Mouse (Mus musculus): Measurements from ENCODE around the gene Cyp2d22. TPM values are rescaled to one million over a fixed set of nuclear protein-coding genes. Genes with fewer than 3 reads are reported as not detected.
"Not testable (repeated sequence)": the region's sequence is repeated elsewhere in the genome, so short reads cannot be mapped to it uniquely, and the experiment has no call there.

Cyp2d22 gene
- polyA plus RNA-seq, 1 experiment: 0.08 TPM

DNA sequence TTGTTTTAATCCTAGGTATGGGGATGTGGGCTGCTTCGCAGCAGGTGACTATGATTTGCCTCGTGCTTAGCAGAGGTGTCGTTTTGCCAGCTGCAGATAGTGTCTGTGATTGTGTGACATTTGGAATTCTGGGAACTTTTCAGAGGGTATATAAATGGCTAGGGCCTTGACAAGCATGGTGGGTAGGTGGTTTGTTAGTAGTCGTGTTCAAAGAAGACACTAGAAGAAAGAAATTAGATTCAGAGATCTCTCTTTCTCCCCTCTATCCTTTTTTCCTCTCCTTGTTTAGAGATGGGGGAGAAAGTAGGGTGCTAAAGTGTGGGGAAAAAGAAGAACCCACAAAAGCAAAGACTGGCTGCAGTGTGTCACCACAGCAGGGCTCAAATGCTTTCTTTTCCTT lies 11.9 kb downstream of the Cyp2d22 start:
- H3K27me3 ChIP-seq (ENCODE audit: control insufficient read depth): no peaks in the 10 kb centered on the region
- H3K4me1 ChIP-seq (ENCODE audit: control insufficient read depth): no peaks in the 10 kb centered on the region

DNA sequence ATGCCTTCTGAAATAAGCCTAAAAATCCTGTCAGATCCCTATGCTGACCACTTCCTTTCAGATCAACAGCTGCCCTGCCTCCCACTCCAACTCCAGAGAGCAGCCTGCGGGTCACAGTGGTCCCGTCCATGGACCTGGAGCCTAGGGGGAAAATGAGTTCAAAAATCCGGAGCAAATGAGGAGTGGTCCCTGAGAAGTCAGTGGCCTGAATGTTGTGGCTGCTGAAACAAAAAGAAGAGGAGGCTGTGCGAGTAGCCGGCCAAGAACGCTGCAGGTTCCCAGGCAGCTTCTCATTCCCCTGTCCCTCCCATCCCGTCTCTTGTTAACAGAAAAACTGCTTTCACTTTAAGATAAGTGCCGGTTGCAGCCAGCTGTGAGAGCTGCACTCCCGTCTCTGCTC lies 15.5 kb downstream of the Cyp2d22 start:
- not testable (repeated sequence) for H3K36me3 ChIP-seq (ENCODE audit: control insufficient read depth); H3K4me3 ChIP-seq (replicated peaks); H3K4me1 ChIP-seq (ENCODE audit: control insufficient read depth); H3K27me3 ChIP-seq (ENCODE audit: control insufficient read depth); H3K9me3 ChIP-seq (ENCODE audit: control insufficient read depth, low read length)

More for the DNA sequence above, 11.9 kb downstream of the Cyp2d22 start:
- no peak for TF ChIP-seq GATA1 (IDR thresholded peaks at IDR 0.05; ENCODE audit: low read length)
- no peak for TF ChIP-seq TAL1 (IDR thresholded peaks at IDR 0.05; ENCODE audit: low read length)
- H3K4me3 ChIP-seq (replicated peaks): no peak overlapping the region
- H3K36me3 ChIP-seq (ENCODE audit: control insufficient read depth): peaks cover 4% of the 10 kb centered on the region; the same call in 1 of the 2 replicates
- H3K9me3 ChIP-seq (ENCODE audit: control insufficient read depth, low read length): no peaks in the 10 kb centered on the region

DNA sequence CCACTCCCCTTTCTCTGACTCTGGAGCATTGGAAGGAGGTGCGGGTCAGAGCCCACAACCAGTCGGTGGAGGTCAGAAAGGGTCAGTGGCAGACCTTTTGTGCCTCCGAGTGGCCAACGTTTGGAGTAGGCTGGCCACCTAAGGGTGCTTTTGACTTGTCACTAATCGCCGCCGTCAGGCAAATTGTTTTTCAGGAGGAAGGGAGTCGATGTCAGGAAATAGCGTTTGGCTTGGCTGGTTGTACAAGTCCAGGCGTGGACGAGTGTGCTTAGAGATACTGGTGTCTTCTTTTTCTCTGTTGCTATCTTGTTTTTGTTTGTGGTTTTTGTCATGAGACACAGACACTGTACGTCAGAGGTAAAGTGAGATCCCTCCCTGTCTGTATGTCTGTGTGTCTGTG lies 16.3 kb downstream of the Cyp2d22 start:
- H3K9me3 ChIP-seq (ENCODE audit: control insufficient read depth, low read length); H3K27me3 ChIP-seq (ENCODE audit: control insufficient read depth); H3K36me3 ChIP-seq (ENCODE audit: control insufficient read depth); H3K4me3 ChIP-seq (replicated peaks); H3K4me1 ChIP-seq (ENCODE audit: control insufficient read depth): not testable (repeated sequence)

DNA sequence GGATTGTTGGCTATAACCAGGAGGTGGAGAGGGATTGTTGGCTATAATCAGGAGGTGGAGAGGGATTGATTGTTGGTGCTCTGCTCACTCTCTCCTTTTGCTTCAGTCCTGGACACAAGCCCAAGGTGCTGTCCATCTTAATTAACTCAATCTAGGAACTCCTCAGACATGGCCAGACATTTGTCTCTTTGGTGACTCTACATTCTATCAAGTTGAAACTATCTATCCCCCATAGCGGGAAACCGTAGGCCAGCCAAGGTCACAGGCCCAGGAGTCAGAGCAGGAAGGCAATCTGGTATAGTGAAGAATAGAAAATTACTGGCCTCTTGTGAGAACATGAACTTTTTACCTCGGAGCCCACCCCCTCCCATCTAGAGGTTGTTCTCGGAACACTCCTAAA lies 17.8 kb downstream of the Cyp2d22 start:
- Histone ChIP-seq H3K4me1 (ENCODE audit: control insufficient read depth) (no peaks in the 10 kb centered on the region), H3K9me3 (ENCODE audit: control insufficient read depth, low read length) (no peaks in the 10 kb centered on the region), H3K36me3 (ENCODE audit: control insufficient read depth) (no peaks in the 10 kb centered on the region), H3K27me3 (ENCODE audit: control insufficient read depth) (no peaks in the 10 kb centered on the region), H3K4me3 (replicated peaks) (no peak overlapping the region)
- TF ChIP-seq GATA1 (IDR thresholded peaks at IDR 0.05; ENCODE audit: low read length) (no peak), TAL1 (IDR thresholded peaks at IDR 0.05; ENCODE audit: low read length) (no peak)

DNA sequence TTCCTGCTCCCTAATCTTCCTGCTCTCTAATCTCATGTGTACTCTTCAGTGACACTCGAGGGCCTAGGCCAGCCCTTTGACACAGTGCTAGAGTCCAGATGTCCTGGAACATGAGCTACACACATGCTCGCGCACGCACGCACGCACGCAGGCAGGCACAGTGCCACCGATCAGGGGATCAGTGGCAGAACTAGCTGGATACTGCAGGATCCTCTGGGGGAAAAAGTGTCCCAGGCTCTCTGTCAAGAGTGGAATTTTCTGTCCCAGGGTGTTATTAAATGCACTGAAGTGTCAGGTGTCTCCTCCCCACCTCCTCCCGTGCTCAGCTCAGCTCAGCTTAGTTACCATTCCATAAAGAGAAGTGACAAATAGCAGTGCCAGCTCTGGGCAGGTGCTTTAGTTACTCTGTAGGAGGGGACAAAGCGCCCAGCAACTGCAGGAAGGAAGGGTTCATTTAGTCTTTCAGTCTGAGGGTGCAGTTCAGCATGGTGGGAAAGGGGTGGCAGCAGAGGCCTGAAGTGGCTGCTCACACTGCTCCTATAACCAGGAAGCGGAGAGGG lies 18.5 kb downstream of the Cyp2d22 start:
- no peaks in the 10 kb centered on the region for H3K36me3 ChIP-seq (ENCODE audit: control insufficient read depth)

DNA sequence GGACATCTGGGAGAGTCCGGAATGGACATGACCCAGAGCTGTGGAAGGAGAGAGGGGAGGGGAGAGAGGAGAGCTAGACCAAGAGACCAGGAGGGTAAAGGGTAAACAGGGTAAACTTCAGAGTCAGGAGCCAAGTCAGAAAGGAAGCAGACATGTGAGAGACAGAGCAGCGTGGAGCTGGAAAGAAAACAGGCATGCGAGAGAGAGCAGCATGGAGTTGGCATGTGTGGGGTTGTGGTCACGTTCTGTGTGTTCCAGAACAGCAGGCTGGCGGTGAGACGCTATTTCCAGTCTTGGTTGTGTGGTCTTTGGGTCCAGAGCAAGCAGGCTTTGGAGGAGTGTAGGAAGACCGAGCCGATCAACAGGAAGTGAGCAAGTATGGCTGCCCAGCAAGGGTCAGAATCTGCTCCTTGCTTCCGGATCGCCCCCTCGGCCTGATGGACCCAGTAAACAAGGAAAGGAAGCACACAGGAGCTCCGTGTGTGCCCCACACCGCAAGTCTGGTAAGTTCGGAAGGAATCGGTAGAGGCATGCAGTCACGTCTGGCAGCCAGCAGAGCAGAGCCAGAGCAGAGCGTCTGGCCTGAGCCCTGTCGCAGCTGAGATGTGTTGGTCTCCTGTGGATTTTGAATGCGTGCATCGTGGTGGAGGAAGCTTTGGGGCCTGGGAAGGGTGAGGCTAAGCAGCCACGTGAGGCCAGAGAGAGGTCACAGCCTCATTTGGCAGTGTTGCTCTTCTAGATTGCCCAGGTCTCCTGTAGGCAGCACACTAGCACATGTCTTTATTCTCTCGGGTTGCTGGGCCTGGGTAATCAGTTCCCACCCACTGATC lies 21.4 kb downstream of the Cyp2d22 start:
- peak overlapping the region; percentile 1 for H3K4me3 ChIP-seq (replicated peaks)
- peaks cover 14% of the 10 kb centered on the region for H3K4me1 ChIP-seq (ENCODE audit: control insufficient read depth)
- H3K9me3 ChIP-seq (ENCODE audit: control insufficient read depth, low read length): peaks cover 6% of the 10 kb centered on the region
- TF ChIP-seq GATA1 (IDR thresholded peaks at IDR 0.05; ENCODE audit: low read length) (no peak), TAL1 (IDR thresholded peaks at IDR 0.05; ENCODE audit: low read length) (no peak)
- H3K27me3 ChIP-seq (ENCODE audit: control insufficient read depth): no peaks in the 10 kb centered on the region
- H3K36me3 ChIP-seq (ENCODE audit: control insufficient read depth): no peaks in the 10 kb centered on the region

More for the DNA sequence above, 18.5 kb downstream of the Cyp2d22 start:
- no peaks in the 10 kb centered on the region for H3K9me3 ChIP-seq (ENCODE audit: control insufficient read depth, low read length)
- no peak for TF ChIP-seq GATA1 (IDR thresholded peaks at IDR 0.05; ENCODE audit: low read length)
- no peak for TF ChIP-seq TAL1 (IDR thresholded peaks at IDR 0.05; ENCODE audit: low read length)
- no peaks in the 10 kb centered on the region; the same call in 1 of the 2 replicates for H3K4me1 ChIP-seq (ENCODE audit: control insufficient read depth)
- H3K4me3 ChIP-seq (replicated peaks): no peak overlapping the region
- no peaks in the 10 kb centered on the region for H3K27me3 ChIP-seq (ENCODE audit: control insufficient read depth)

DNA sequence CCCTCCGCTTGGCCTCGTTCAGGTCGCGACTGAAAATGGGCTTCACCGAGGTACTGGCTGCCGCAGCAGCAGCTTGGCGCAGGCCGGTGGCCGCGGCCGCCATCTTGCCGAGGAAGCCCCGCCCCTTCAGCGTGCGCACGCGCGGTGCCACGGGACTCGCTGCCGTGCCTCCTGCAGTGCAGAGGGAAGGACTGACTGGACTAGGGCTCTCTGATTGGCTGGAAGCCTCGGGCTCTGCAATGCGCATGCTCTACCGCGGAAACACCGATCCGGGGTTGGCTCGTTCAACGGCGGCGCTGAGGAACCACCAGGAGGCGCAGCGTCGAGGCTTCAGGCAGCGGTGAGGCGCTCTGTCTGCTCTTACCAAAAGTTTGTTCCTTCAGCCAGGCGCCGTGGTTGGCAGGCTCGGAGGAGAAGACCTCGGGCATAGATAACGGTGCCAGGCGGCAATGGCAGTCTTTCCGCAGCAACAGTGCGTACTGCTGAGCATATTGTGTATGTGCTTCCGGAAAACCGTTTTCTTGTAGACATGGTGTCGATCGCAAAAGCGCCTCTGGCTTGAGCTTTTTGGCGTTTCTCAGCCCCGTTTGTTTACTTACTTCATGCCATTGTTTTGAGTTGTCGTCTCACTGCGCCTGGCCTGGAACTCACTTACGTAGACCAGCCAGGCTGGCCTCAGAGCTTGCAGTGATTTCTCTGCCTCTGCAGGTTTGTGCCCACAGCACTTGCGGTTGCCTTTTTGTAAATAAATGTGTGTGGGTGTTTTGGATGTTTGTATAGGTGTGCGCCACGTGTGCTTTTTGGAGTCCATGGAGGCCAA lies 25.7 kb downstream of the Cyp2d22 start, which contains the start of gene Ndufa6:
Gene Ndufa6, minus strand, starts transcription at position 197 of the 820 bp plus-strand sequence.
- Histone ChIP-seq H3K9me3 (ENCODE audit: control insufficient read depth, low read length) (peaks cover 6% of the 10 kb centered on the region), H3K27me3 (ENCODE audit: control insufficient read depth) (no peaks in the 10 kb centered on the region), H3K36me3 (ENCODE audit: control insufficient read depth) (peaks cover 30% of the 10 kb centered on the region), H3K4me3 (replicated peaks) (peak within 1 kb of the TSS; percentile 91), H3K4me1 (ENCODE audit: control insufficient read depth) (peaks cover 46% of the 10 kb centered on the region)
- TF ChIP-seq GATA1 (IDR thresholded peaks at IDR 0.05; ENCODE audit: low read length) (peak; percentile 19; the same call in 1 of the 2 replicates), TAL1 (IDR thresholded peaks at IDR 0.05; ENCODE audit: low read length) (no peak)

DNA sequence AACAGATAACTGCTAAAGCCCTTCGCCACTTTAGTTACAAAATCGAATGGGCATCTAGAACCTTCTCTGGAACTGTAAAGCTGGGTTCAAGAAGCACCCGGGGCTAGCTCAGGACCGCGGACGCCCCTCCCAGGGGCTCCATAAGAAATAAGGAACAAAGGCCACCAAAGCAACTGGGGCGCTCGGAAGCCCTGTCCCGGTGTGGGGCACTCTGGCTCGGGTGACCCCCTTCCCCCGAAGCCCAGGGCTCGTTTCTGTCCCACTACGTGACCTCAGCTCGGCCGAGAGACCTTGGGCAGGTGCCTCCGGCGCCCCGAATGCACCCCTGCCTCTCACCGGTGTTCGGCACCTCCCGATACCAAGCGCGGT lies 26.3 kb downstream of the Cyp2d22 start:
- H3K4me3 ChIP-seq (replicated peaks): peak overlapping the region; percentile 91
- H3K36me3 ChIP-seq (ENCODE audit: control insufficient read depth): peaks cover 36% of the 10 kb centered on the region
- peaks cover 50% of the 10 kb centered on the region for H3K4me1 ChIP-seq (ENCODE audit: control insufficient read depth)
- H3K27me3 ChIP-seq (ENCODE audit: control insufficient read depth): no peaks in the 10 kb centered on the region
- peaks cover 6% of the 10 kb centered on the region for H3K9me3 ChIP-seq (ENCODE audit: control insufficient read depth, low read length)
- TF ChIP-seq TAL1 (IDR thresholded peaks at IDR 0.05; ENCODE audit: low read length): no peak
- TF ChIP-seq GATA1 (IDR thresholded peaks at IDR 0.05; ENCODE audit: low read length): no peak

DNA sequence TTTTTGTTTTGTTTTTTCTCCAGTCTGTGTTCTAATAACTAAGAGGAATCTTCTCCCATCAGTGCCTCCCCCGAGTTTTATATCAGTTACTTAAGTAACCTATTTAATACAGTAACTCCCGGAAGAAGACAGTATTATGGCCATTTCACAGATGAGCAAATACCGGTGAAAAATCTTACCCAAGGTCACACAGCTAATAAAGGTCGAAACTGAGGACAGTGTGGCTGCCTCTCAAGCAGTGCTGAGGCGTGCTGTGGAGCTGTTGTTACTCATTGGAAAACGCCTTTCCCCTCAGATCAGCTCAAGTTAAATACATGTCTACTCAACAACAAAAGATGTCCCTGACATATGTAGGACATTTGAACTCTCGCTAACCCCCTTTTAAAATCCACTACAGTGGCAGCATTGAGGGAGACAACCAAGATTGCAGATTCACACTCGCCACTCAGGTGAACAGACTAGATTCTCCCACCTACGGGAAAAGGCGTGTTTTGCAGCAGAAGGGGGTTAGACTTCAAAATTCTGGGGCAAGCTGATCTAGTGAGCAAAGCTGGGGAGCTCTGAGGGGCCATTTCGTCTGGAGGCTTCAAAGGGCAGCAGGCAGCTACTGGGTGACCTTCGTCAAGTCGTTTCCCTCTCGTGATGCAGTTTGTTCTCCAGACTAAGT lies 26.8 kb downstream of the Cyp2d22 start:
- peaks cover 55% of the 10 kb centered on the region for H3K4me1 ChIP-seq (ENCODE audit: control insufficient read depth)
- H3K27me3 ChIP-seq (ENCODE audit: control insufficient read depth): no peaks in the 10 kb centered on the region
- peak overlapping the region; percentile 91 for H3K4me3 ChIP-seq (replicated peaks)
- H3K9me3 ChIP-seq (ENCODE audit: control insufficient read depth, low read length): peaks cover 6% of the 10 kb centered on the region
- H3K36me3 ChIP-seq (ENCODE audit: control insufficient read depth): peaks cover 42% of the 10 kb centered on the region
- TF ChIP-seq GATA1 (IDR thresholded peaks at IDR 0.05; ENCODE audit: low read length): no peak
- TF ChIP-seq TAL1 (IDR thresholded peaks at IDR 0.05; ENCODE audit: low read length): no peak

Data from erythroblast, embryonic 14.5 days (primary cell).